Mouse (Mus musculus): ENCODE results near the gene Dcdc2a. TPM values are rescaled to one million over a fixed set of nuclear protein-coding genes. Genes with fewer than 3 reads are reported as not detected.

Dcdc2a gene
- 0.19 and 0.41 TPM in 2 replicates for polyA plus RNA-seq (2015; fragmentation: Nextera tagmentation; extraction: Ambion mirVana)

DNA sequence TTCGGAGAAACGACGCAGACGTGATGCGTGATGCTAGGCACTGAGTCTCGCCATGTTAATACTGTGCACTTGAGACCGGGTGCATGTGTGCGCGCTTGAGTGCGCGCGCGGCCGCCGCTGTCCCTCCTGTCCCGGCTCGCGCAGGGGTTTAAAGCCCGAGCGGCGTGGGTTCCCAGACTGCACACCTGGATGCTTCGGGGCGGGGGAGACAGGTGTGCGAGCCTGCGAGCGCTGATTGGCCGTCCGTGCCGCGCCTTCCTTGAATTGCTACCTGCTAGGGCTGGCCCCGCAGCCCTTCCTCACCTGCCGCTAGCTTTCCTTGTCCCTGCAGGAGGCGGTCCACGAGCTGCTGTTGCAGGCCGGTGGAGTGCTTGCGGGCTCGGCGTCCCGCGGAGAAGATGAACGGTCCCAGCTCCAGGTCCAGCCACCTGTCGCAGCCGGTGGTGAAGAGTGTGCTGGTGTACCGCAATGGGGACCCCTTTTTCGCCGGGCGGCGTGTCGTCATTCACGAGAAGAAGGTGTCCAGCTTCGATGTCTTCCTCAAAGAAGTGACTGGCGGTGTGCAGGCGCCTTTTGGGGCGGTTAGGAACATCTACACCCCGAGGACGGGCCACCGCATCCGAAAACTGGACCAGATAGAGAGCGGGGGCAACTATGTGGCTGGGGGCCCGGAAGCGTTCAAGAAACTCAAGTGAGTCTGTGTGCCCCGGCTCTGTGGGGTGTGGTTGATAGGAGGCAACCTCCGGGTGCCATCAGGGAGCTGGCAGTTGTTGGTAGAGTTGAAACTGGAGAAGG, at the start of gene Dcdc2a:
TSS of gene Dcdc2a (plus strand) at position 132 of the 795 bp plus-strand sequence.

DNA sequence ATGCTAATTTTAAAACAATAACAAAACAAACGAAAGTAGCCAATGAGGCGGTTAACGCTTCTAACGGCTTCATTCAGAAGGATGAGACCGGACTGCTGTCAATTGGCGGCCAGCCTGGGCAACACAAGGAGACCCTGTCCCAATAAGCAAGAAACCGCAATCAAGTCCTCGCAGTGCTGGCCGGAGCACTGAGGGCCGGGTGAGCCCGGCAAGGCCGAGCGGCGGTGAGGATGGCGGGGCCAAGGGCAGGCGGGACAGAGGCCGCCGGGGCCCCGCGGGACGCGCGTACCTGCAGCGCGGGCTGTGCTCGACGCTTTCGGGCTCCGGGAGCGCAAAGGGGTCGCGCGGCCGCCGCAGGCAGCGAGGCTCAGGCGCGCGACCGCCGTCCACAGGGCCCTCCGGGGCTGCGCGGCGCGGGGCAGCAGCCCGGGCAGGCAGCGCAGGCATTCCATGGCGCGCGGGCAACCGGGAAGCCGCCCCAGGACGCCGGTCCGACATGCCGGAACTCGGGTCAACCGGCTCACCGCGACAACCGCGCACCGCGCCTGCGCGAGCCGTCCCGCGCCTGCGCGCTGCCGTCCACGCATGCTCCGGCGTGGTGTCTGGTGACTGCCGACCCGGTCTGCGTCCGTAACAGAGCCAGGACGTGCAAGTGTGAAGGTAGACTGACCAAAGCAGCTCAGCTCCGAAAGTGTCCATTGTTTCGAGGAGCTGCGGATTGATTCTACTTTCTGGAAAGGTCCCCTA, 35.8 kb upstream of the Dcdc2a start, which contains the start of gene Mrs2:
TSS of gene Mrs2 (minus strand) at position 587 of the 747 bp plus-strand sequence.

Other genes starting within 250 kb of the Dcdc2a start
- 62.6 and 71.7 TPM in 2 replicates for gene Acot13, start 224.5 kb upstream of the Dcdc2a start, polyA plus RNA-seq (2015; fragmentation: Nextera tagmentation; extraction: Ambion mirVana)
- gene Tdp2, start 224.3 kb upstream of the Dcdc2a start, polyA plus RNA-seq (2015; fragmentation: Nextera tagmentation; extraction: Ambion mirVana): 19.6 and 20.8 TPM in 2 replicates
- 0.04 TPM in 1 of 2 replicates, not detected in the other for gene D130043K22Rik, start 210.9 kb upstream of the Dcdc2a start, polyA plus RNA-seq (2015; fragmentation: Nextera tagmentation; extraction: Ambion mirVana)
- 2.5 and 2.6 TPM in 2 replicates for gene Aldh5a1, start 118.3 kb upstream of the Dcdc2a start, polyA plus RNA-seq (2015; fragmentation: Nextera tagmentation; extraction: Ambion mirVana)
- 1.5 and 1.6 TPM in 2 replicates for gene Gpld1, start 112.9 kb upstream of the Dcdc2a start, polyA plus RNA-seq (2015; fragmentation: Nextera tagmentation; extraction: Ambion mirVana)
- 11.9 and 17.8 TPM in 2 replicates for gene Mrs2, start 35.6 kb upstream of the Dcdc2a start, polyA plus RNA-seq (2015; fragmentation: Nextera tagmentation; extraction: Ambion mirVana)
- gene Nrsn1, start 214.5 kb downstream of the Dcdc2a start, polyA plus RNA-seq (2015; fragmentation: Nextera tagmentation; extraction: Ambion mirVana): 0.16 TPM in 1 of 2 replicates, not detected in the other

Data from urinary bladder, postnatal 0 days (tissue).